Mouse (Mus musculus): ENCODE data around the gene Foxn3. TPM values are rescaled to one million over a fixed set of nuclear protein-coding genes. Genes with fewer than 3 reads are reported as not detected.
A peak's percentile ranks its signal among the peaks of the same experiment; 100 is the strongest.

The Foxn3 gene
- polyA plus RNA-seq, 1 experiment from 2014 or later = 90.2 TPM

GRCm38 (mm10) chr12:99560701-99561332, 2.6 kb downstream of the Foxn3 start:
- Histone ChIP-seq H3K4me2 (replicated peaks) (peak overlapping the region; percentile 71), H3K27ac (no peak overlapping the region), H3K27me3 (no peaks in the 10 kb centered on the region), H3K4me1 (peaks cover 18% of the 10 kb centered on the region), H3K4me3 (no peak overlapping the region), H3K36me3 (no peaks in the 10 kb centered on the region), H3K9me3 (replicated peaks) (no peaks in the 10 kb centered on the region), H3K9ac (no peak overlapping the region)
- no peak for ATAC-seq (ENCODE audit: low FRiP score)
- WGBS = 61% methylated on average over 11 of the region's 11 CpGs

- Histone ChIP-seq H3K4me3 (no peak overlapping the region), H3K9me3 (replicated peaks) (no peaks in the 10 kb centered on the region), H3K36me3 (no peaks in the 10 kb centered on the region), H3K9ac (no peak overlapping the region), H3K27ac (no peak overlapping the region), H3K4me1 (peaks cover 16% of the 10 kb centered on the region), H3K4me2 (replicated peaks) (no peak overlapping the region), H3K27me3 (no peaks in the 10 kb centered on the region)
- 90% methylated on average over 11 of the region's 11 CpGs for WGBS
- no peak for ATAC-seq (ENCODE audit: low FRiP score)
These were observed 3.9 kb downstream of the Foxn3 start for GRCm38 (mm10) chr12:99559483-99559882.

- Histone ChIP-seq H3K4me1 (peaks cover 13% of the 10 kb centered on the region), H3K27me3 (no peaks in the 10 kb centered on the region), H3K4me2 (replicated peaks) (no peak overlapping the region), H3K27ac (no peak overlapping the region), H3K4me3 (no peak overlapping the region), H3K36me3 (no peaks in the 10 kb centered on the region), H3K9me3 (replicated peaks) (no peaks in the 10 kb centered on the region), H3K9ac (no peak overlapping the region)
- ATAC-seq (ENCODE audit: low FRiP score) = no peak
- 82% methylated on average over 4 of the region's 4 CpGs for WGBS
These were observed 4.9 kb downstream of the Foxn3 start for GRCm38 (mm10) chr12:99558476-99558875.

- Histone ChIP-seq H3K4me3 (no peak overlapping the region), H3K9me3 (replicated peaks) (no peaks in the 10 kb centered on the region), H3K4me1 (peaks cover 13% of the 10 kb centered on the region), H3K27ac (no peak overlapping the region), H3K4me2 (replicated peaks) (no peak overlapping the region), H3K9ac (no peak overlapping the region), H3K27me3 (no peaks in the 10 kb centered on the region), H3K36me3 (no peaks in the 10 kb centered on the region)
- 69% methylated on average over 8 of the region's 8 CpGs for WGBS
- no peak for ATAC-seq (ENCODE audit: low FRiP score)
These were observed 5.9 kb downstream of the Foxn3 start for GRCm38 (mm10) chr12:99557498-99557897.

GRCm38 (mm10) chr12:99550629-99551028, 12.8 kb downstream of the Foxn3 start:
- Histone ChIP-seq H3K9me3 (replicated peaks) (no peaks in the 10 kb centered on the region), H3K9ac (no peak overlapping the region), H3K4me3 (no peak overlapping the region), H3K27ac (no peak overlapping the region), H3K27me3 (no peaks in the 10 kb centered on the region), H3K4me2 (replicated peaks) (no peak overlapping the region), H3K36me3 (no peaks in the 10 kb centered on the region), H3K4me1 (no peaks in the 10 kb centered on the region)
- WGBS = 62% methylated on average over 8 of the region's 8 CpGs
- ATAC-seq (ENCODE audit: low FRiP score) = no peak

GRCm38 (mm10) chr12:99549811-99550210, 13.6 kb downstream of the Foxn3 start:
- no peaks in the 10 kb centered on the region for H3K4me1 ChIP-seq
- no peaks in the 10 kb centered on the region for H3K27me3 ChIP-seq
- no peak overlapping the region for H3K9ac ChIP-seq
- ATAC-seq (ENCODE audit: low FRiP score) = no peak
- H3K4me3 ChIP-seq = no peak overlapping the region
- no peaks in the 10 kb centered on the region for H3K9me3 ChIP-seq (replicated peaks)
- WGBS = 94% methylated on average over 10 of the region's 10 CpGs
- H3K27ac ChIP-seq = no peak overlapping the region
- no peaks in the 10 kb centered on the region for H3K36me3 ChIP-seq
- H3K4me2 ChIP-seq (replicated peaks) = no peak overlapping the region

GRCm38 (mm10) chr12:99548419-99548818, 15.0 kb downstream of the Foxn3 start:
- Histone ChIP-seq H3K27me3 (no peaks in the 10 kb centered on the region), H3K36me3 (peaks cover 8% of the 10 kb centered on the region; the same call in 1 of the 2 replicates), H3K9me3 (replicated peaks) (no peaks in the 10 kb centered on the region; the same call in 1 of the 2 replicates), H3K4me3 (no peak overlapping the region), H3K4me2 (replicated peaks) (no peak overlapping the region), H3K27ac (no peak overlapping the region), H3K9ac (no peak overlapping the region), H3K4me1 (no peaks in the 10 kb centered on the region)
- ATAC-seq (ENCODE audit: low FRiP score) = no peak
- WGBS = 80% methylated on average over 7 of the region's 7 CpGs

GRCm38 (mm10) chr12:99547295-99547694, 16.1 kb downstream of the Foxn3 start:
- Histone ChIP-seq H3K27me3 (no peaks in the 10 kb centered on the region), H3K9me3 (replicated peaks) (no peaks in the 10 kb centered on the region; the same call in 1 of the 2 replicates), H3K36me3 (peaks cover 8% of the 10 kb centered on the region; the same call in 1 of the 2 replicates), H3K4me3 (no peak overlapping the region), H3K27ac (no peak overlapping the region), H3K9ac (no peak overlapping the region), H3K4me1 (no peaks in the 10 kb centered on the region), H3K4me2 (replicated peaks) (no peak overlapping the region)
- no peak for ATAC-seq (ENCODE audit: low FRiP score)
- 86% methylated on average over 6 of the region's 6 CpGs for WGBS

- Histone ChIP-seq H3K4me3 (no peak overlapping the region), H3K4me1 (no peaks in the 10 kb centered on the region), H3K27me3 (no peaks in the 10 kb centered on the region), H3K27ac (no peak overlapping the region), H3K4me2 (replicated peaks) (no peak overlapping the region), H3K9me3 (replicated peaks) (no peaks in the 10 kb centered on the region; the same call in 1 of the 2 replicates), H3K36me3 (peaks cover 8% of the 10 kb centered on the region; the same call in 1 of the 2 replicates), H3K9ac (no peak overlapping the region)
- ATAC-seq (ENCODE audit: low FRiP score) = no peak
- WGBS = 74% methylated on average over 6 of the region's 6 CpGs
These were observed 18.1 kb downstream of the Foxn3 start for GRCm38 (mm10) chr12:99545270-99545770.

GRCm38 (mm10) chr12:99544262-99545128, 18.9 kb downstream of the Foxn3 start:
- H3K4me3 ChIP-seq = no peak overlapping the region
- ATAC-seq (ENCODE audit: low FRiP score) = no peak
- H3K36me3 ChIP-seq = peaks cover 8% of the 10 kb centered on the region; the same call in 1 of the 2 replicates
- H3K27ac ChIP-seq = no peak overlapping the region
- no peaks in the 10 kb centered on the region for H3K4me1 ChIP-seq
- H3K9ac ChIP-seq = no peak overlapping the region
- 84% methylated on average over 15 of the region's 15 CpGs for WGBS
- no peak overlapping the region for H3K4me2 ChIP-seq (replicated peaks)
- H3K9me3 ChIP-seq (replicated peaks) = no peaks in the 10 kb centered on the region; the same call in 1 of the 2 replicates
- H3K27me3 ChIP-seq = no peaks in the 10 kb centered on the region

GRCm38 (mm10) chr12:99543421-99544195, 19.8 kb downstream of the Foxn3 start:
- WGBS = 91% methylated on average over 7 of the region's 7 CpGs
- H3K27ac ChIP-seq = no peak overlapping the region
- H3K9ac ChIP-seq = no peak overlapping the region
- no peak overlapping the region for H3K4me3 ChIP-seq
- H3K4me1 ChIP-seq = no peaks in the 10 kb centered on the region
- no peaks in the 10 kb centered on the region for H3K27me3 ChIP-seq
- no peak for ATAC-seq (ENCODE audit: low FRiP score)
- peaks cover 8% of the 10 kb centered on the region; the same call in 1 of the 2 replicates for H3K36me3 ChIP-seq
- no peak overlapping the region for H3K4me2 ChIP-seq (replicated peaks)
- no peaks in the 10 kb centered on the region; the same call in 1 of the 2 replicates for H3K9me3 ChIP-seq (replicated peaks)

GRCm38 (mm10) chr12:99540201-99540600, 23.2 kb downstream of the Foxn3 start:
- H3K36me3 ChIP-seq = peaks cover 21% of the 10 kb centered on the region
- no peaks in the 10 kb centered on the region for H3K27me3 ChIP-seq
- no peak overlapping the region for H3K9ac ChIP-seq
- H3K4me1 ChIP-seq = no peaks in the 10 kb centered on the region
- ATAC-seq (ENCODE audit: low FRiP score) = no peak
- no peak overlapping the region for H3K4me2 ChIP-seq (replicated peaks)
- H3K27ac ChIP-seq = no peak overlapping the region
- H3K9me3 ChIP-seq (replicated peaks) = peaks cover 12% of the 10 kb centered on the region; the same call in 1 of the 2 replicates
- H3K4me3 ChIP-seq = no peak overlapping the region
- WGBS = 94% methylated on average over 4 of the region's 4 CpGs

All from hindbrain, embryonic 12.5 days (tissue).